Mouse (Mus musculus): ENCODE measurements around the gene Filip1. TPM values are rescaled to one million over a fixed set of nuclear protein-coding genes. Genes with fewer than 3 reads are reported as not detected.

Filip1 gene
- polyA plus RNA-seq, 1 experiment from 2014 or later, result 0.27 TPM

- Histone ChIP-seq H3K4me1 (replicated peaks) (peaks cover 3% of the 10 kb centered on the region; the same call in 1 of the 2 replicates), H3K9ac (no peak overlapping the region), H3K27ac (no peak overlapping the region), H3K4me2 (no peak overlapping the region), H3K36me3 (no peaks in the 10 kb centered on the region), H3K4me3 (replicated peaks) (no peak overlapping the region), H3K9me3 (replicated peaks) (no peaks in the 10 kb centered on the region), H3K27me3 (no peaks in the 10 kb centered on the region)
- ATAC-seq (ENCODE audit: low read depth) (no peak), DNase-seq (no peak)
- WGBS (ENCODE audit: insufficient replicate concordance), result 11% methylated on average over 1 of the region's 1 CpGs
Measured at GRCm38 (mm10) chr9:80021648-80022047, 9.0 kb upstream of the Filip1 start.

- Histone ChIP-seq H3K4me2 (no peak overlapping the region), H3K4me1 (replicated peaks) (peaks cover 3% of the 10 kb centered on the region; the same call in 1 of the 2 replicates), H3K27me3 (no peaks in the 10 kb centered on the region), H3K27ac (no peak overlapping the region), H3K4me3 (replicated peaks) (no peak overlapping the region), H3K36me3 (no peaks in the 10 kb centered on the region), H3K9ac (no peak overlapping the region), H3K9me3 (replicated peaks) (no peaks in the 10 kb centered on the region)
- 60% methylated on average over 3 of the region's 3 CpGs for WGBS (ENCODE audit: insufficient replicate concordance)
- DNase-seq (no peak), ATAC-seq (ENCODE audit: low read depth) (no peak)
Measured at GRCm38 (mm10) chr9:80020429-80020828, 7.8 kb upstream of the Filip1 start.

GRCm38 (mm10) chr9:80012016-80012415, 635 bp downstream of the Filip1 start:
- no peak overlapping the region for H3K4me2 ChIP-seq
- DNase-seq (no peak), ATAC-seq (ENCODE audit: low read depth) (no peak)
- no peak overlapping the region for H3K27ac ChIP-seq
- WGBS (ENCODE audit: insufficient replicate concordance), result 82% methylated on average over 13 of the region's 13 CpGs
- H3K4me3 ChIP-seq (replicated peaks), result no peak overlapping the region
- H3K27me3 ChIP-seq, result no peaks in the 10 kb centered on the region
- no peaks in the 10 kb centered on the region for H3K36me3 ChIP-seq
- H3K9ac ChIP-seq, result no peak overlapping the region
- H3K9me3 ChIP-seq (replicated peaks), result no peaks in the 10 kb centered on the region
- H3K4me1 ChIP-seq (replicated peaks), result no peaks in the 10 kb centered on the region

- no peak for ATAC-seq (ENCODE audit: low read depth)
Measured at GRCm38 (mm10) chr9:80002394-80003188, 10.1 kb downstream of the Filip1 start.

GRCm38 (mm10) chr9:79997282-79997681, 15.4 kb downstream of the Filip1 start:
- WGBS (ENCODE audit: insufficient replicate concordance), result 69% methylated on average over 6 of the region's 6 CpGs
- Histone ChIP-seq H3K9me3 (replicated peaks) (no peaks in the 10 kb centered on the region), H3K4me2 (no peak overlapping the region), H3K4me3 (replicated peaks) (no peak overlapping the region), H3K36me3 (no peaks in the 10 kb centered on the region), H3K27me3 (no peaks in the 10 kb centered on the region), H3K27ac (no peak overlapping the region), H3K9ac (no peak overlapping the region), H3K4me1 (replicated peaks) (no peaks in the 10 kb centered on the region)
- ATAC-seq (ENCODE audit: low read depth), result no peak
- DNase-seq, result no peak

More at GRCm38 (mm10) chr9:80002394-80003188, 10.1 kb downstream of the Filip1 start:
- Histone ChIP-seq H3K4me2 (no peak overlapping the region), H3K4me3 (replicated peaks) (no peak overlapping the region), H3K9ac (no peak overlapping the region), H3K36me3 (no peaks in the 10 kb centered on the region), H3K9me3 (replicated peaks) (no peaks in the 10 kb centered on the region), H3K27me3 (no peaks in the 10 kb centered on the region), H3K27ac (no peak overlapping the region), H3K4me1 (replicated peaks) (no peaks in the 10 kb centered on the region)
- 47% methylated on average over 14 of the region's 14 CpGs for WGBS (ENCODE audit: insufficient replicate concordance)
- DNase-seq, result peak; percentile 52

- Histone ChIP-seq H3K9me3 (replicated peaks) (peaks cover 2% of the 10 kb centered on the region; the same call in 1 of the 2 replicates), H3K27me3 (no peaks in the 10 kb centered on the region), H3K36me3 (no peaks in the 10 kb centered on the region), H3K4me3 (replicated peaks) (no peak overlapping the region), H3K4me1 (replicated peaks) (no peaks in the 10 kb centered on the region), H3K27ac (no peak overlapping the region), H3K9ac (no peak overlapping the region), H3K4me2 (no peak overlapping the region)
- DNase-seq (no peak), ATAC-seq (ENCODE audit: low read depth) (no peak)
- WGBS (ENCODE audit: insufficient replicate concordance), result 72% methylated on average over 5 of the region's 5 CpGs
Measured at GRCm38 (mm10) chr9:79994296-79994695, 18.4 kb downstream of the Filip1 start.

GRCm38 (mm10) chr9:79993066-79993465, 19.6 kb downstream of the Filip1 start:
- 63% methylated on average over 4 of the region's 4 CpGs for WGBS (ENCODE audit: insufficient replicate concordance)
- Histone ChIP-seq H3K4me2 (no peak overlapping the region), H3K27ac (no peak overlapping the region), H3K4me3 (replicated peaks) (no peak overlapping the region), H3K27me3 (no peaks in the 10 kb centered on the region), H3K9me3 (replicated peaks) (peaks cover 2% of the 10 kb centered on the region; the same call in 1 of the 2 replicates), H3K36me3 (no peaks in the 10 kb centered on the region), H3K4me1 (replicated peaks) (no peaks in the 10 kb centered on the region), H3K9ac (no peak overlapping the region)
- DNase-seq (no peak), ATAC-seq (ENCODE audit: low read depth) (no peak)

- no peaks in the 10 kb centered on the region for H3K4me1 ChIP-seq (replicated peaks)
- no peak for ATAC-seq (ENCODE audit: low read depth)
- no peak overlapping the region for H3K27ac ChIP-seq
- no peaks in the 10 kb centered on the region for H3K36me3 ChIP-seq
- WGBS (ENCODE audit: insufficient replicate concordance), result 75% methylated on average over 16 of the region's 16 CpGs
- H3K4me3 ChIP-seq (replicated peaks), result no peak overlapping the region
- H3K9me3 ChIP-seq (replicated peaks), result peaks cover 2% of the 10 kb centered on the region; the same call in 1 of the 2 replicates
- H3K9ac ChIP-seq, result no peak overlapping the region
- no peaks in the 10 kb centered on the region for H3K27me3 ChIP-seq
- no peak for DNase-seq
- no peak overlapping the region for H3K4me2 ChIP-seq
Measured at GRCm38 (mm10) chr9:79990456-79991017, 22.1 kb downstream of the Filip1 start.

- no peak overlapping the region for H3K4me2 ChIP-seq
- H3K4me1 ChIP-seq (replicated peaks), result no peaks in the 10 kb centered on the region
- H3K9ac ChIP-seq, result no peak overlapping the region
- DNase-seq (no peak), ATAC-seq (ENCODE audit: low read depth) (no peak)
- 55% methylated on average over 1 of the region's 1 CpGs for WGBS (ENCODE audit: insufficient replicate concordance)
- H3K27me3 ChIP-seq, result no peaks in the 10 kb centered on the region
- no peak overlapping the region for H3K4me3 ChIP-seq (replicated peaks)
- peaks cover 2% of the 10 kb centered on the region; the same call in 1 of the 2 replicates for H3K9me3 ChIP-seq (replicated peaks)
- no peak overlapping the region for H3K27ac ChIP-seq
- H3K36me3 ChIP-seq, result no peaks in the 10 kb centered on the region
Measured at GRCm38 (mm10) chr9:79989703-79990102, 22.9 kb downstream of the Filip1 start.

GRCm38 (mm10) chr9:79989061-79989460, 23.6 kb downstream of the Filip1 start:
- Histone ChIP-seq H3K27ac (no peak overlapping the region), H3K9ac (no peak overlapping the region), H3K9me3 (replicated peaks) (peaks cover 2% of the 10 kb centered on the region; the same call in 1 of the 2 replicates), H3K4me3 (replicated peaks) (no peak overlapping the region), H3K4me2 (no peak overlapping the region), H3K4me1 (replicated peaks) (no peaks in the 10 kb centered on the region), H3K36me3 (no peaks in the 10 kb centered on the region), H3K27me3 (no peaks in the 10 kb centered on the region)
- 58% methylated on average over 1 of the region's 1 CpGs for WGBS (ENCODE audit: insufficient replicate concordance)
- no peak for DNase-seq
- no peak for ATAC-seq (ENCODE audit: low read depth)

- DNase-seq (no peak), ATAC-seq (ENCODE audit: low read depth) (no peak)
- no peak overlapping the region for H3K4me2 ChIP-seq
- H3K27ac ChIP-seq, result no peak overlapping the region
- WGBS (ENCODE audit: insufficient replicate concordance), result 78% methylated on average over 10 of the region's 10 CpGs
- H3K9me3 ChIP-seq (replicated peaks), result no peaks in the 10 kb centered on the region
- H3K4me3 ChIP-seq (replicated peaks), result no peak overlapping the region
- H3K9ac ChIP-seq, result no peak overlapping the region
- H3K36me3 ChIP-seq, result no peaks in the 10 kb centered on the region
- H3K4me1 ChIP-seq (replicated peaks), result no peaks in the 10 kb centered on the region
- no peaks in the 10 kb centered on the region for H3K27me3 ChIP-seq
Measured at GRCm38 (mm10) chr9:79983244-79983643, 29.4 kb downstream of the Filip1 start.

All from liver, embryonic 13.5 days (tissue).